Mouse (Mus musculus): ENCODE measurements around the gene Hemk1. TPM values are rescaled to one million over a fixed set of nuclear protein-coding genes. Genes with fewer than 3 reads are reported as not detected.
A peak's percentile ranks its signal among the peaks of the same experiment; 100 is the strongest.

The Hemk1 gene
- polyA plus RNA-seq (2012; rRNA removed), result 19.7 and 20.0 TPM in 2 replicates

DNA sequence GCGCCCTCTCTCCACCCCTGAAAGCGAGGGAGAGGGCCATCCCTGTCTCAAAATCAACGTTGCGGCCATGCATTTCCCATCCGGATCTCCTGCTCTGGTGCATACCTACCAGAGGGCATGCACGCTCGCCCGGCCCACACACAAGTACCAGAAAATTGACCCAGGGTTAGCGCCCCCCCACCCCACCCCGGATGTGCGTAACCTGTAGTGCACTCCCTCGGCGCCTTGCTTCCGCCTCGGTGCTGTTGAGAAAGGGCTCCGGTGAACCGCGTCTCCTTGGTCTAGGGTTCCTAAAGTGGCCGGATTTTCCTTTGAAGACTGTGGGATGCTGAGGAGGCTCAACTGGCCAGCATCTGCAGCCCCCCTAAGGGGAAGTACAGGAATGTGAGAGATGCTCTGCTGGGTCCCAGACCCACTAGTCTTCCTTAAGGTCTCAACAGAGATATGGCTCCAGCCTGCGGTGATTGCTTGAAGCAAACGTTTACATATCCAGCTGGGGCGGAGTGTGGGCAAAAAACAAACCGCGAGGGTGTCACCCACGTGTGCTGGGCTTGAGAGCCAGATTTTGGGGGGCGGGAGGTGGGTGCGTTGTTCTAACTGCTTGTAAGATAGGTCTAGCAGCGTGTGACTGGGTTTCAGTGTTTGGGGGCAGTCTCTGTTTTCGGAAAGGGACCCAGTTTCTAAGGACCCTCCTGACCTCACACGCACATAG, at the start of gene Hemk1:
Gene Hemk1, minus strand, starts transcription at position 179 of the 712 bp plus-strand sequence.
- peak; percentile 61 for DNase-seq (ENCODE audit: low spot score)

DNA sequence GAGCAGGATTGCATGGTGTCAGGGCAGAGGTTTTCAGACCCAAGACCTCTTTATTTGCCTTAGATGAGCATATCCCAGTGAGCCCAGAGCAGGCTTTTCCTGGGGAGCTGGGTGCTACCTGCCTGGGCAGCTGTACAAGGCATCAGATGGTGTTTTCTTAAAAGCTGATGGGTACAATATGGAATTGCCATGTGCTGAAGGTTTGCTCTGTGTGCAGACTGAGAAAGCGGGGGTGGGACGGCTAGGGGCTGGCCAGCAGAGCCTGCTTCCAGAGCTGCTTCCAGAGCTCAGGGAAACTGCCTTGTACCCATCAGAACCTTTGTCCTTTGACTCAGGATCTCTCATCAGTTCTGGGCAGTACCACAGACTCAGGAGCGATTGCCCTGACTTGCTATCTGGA, 49.6 kb upstream of the Hemk1 start:
- DNase-seq (ENCODE audit: low spot score), result no peak

- DNase-seq (ENCODE audit: low spot score), result no peak
Measured at GRCm38 (mm10) chr9:107386722-107387121, 48.6 kb upstream of the Hemk1 start.

GRCm38 (mm10) chr9:107384396-107384795, 46.2 kb upstream of the Hemk1 start:
- no peak for DNase-seq (ENCODE audit: low spot score)

DNA sequence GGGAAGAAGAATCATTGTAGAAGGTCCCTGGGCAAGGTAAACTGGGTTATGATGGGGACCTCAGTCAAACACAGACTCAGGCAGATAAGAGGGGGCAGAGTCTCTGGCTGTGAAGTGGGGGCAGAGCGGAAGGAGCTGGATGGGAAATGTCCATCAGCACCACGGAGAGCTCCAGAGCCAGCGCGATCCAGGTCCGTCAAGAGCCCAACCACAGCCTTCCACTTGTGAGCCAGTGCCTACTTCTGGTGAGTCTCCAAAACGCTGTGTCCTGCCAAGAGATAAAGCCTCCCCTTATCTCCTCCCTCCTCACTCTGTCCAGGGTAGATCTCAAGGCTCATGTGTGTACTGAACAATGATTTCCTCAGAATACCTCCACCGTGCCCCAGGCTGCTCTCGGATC, 43.6 kb upstream of the Hemk1 start:
- DNase-seq (ENCODE audit: low spot score), result no peak

- no peak for DNase-seq (ENCODE audit: low spot score)
Measured at GRCm38 (mm10) chr9:107377961-107378512, 39.9 kb upstream of the Hemk1 start.

DNA sequence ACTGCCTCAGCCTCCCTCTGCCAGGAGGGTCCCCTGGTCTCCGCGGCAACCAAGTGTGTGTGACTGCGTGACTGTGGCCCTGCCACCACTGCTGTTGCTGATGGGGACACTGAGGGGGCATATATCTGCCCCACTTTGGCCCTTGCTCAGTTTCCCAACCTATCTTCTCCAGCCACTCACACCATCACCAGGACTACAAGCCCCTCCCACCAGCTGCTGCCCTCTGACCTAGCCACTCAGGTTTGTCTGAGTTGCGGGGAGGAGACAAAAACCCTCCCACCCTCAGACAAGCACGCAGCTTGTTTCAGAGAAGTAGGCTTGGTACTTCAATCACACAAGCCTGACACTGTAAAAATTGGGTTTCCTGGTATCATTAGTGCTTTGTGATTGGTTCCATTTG, 37.3 kb upstream of the Hemk1 start:
- no peak for DNase-seq (ENCODE audit: low spot score)

DNA sequence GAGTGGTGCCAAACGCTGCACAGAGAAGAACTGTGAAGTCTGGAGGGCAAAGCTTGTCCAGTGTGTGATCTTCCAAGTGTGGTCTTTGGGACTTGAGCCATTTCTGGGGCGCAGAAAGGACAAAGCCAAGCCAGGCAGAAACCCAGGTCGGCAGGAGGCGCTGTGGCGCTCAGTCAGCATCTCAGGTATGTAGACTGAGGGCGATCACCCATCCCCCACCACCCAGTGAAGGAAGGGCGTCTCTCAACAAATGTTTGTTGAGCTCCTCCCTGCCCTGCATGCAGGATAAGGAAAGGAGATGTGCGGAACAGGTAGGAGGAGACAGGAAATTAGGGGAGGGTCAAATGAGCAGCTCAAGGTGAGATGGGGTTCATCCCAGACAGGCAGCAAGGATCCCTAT, 36.5 kb upstream of the Hemk1 start:
- DNase-seq (ENCODE audit: low spot score), result no peak

DNA sequence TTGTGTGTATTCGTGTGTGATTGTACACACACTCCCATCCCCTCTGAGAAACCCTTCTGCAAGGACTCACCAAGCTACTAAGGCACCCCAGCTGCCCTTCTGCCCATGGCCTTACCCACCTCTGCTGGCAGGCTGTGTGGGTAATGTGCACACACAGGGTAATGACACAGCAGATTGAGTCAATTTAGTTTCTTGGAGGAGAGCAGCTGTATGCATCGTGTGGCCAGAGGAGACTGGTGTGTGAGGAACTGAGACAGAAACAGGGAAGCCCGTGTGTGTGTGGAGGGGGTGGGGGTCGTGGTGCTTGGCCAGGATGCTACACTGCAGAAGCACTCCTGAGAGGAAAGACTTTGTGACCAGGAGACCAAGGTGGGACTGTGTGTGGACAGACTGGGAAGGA, 34.3 kb upstream of the Hemk1 start:
- no peak for DNase-seq (ENCODE audit: low spot score)

- no peak for DNase-seq (ENCODE audit: low spot score)
Measured at GRCm38 (mm10) chr9:107370106-107370463, 31.9 kb upstream of the Hemk1 start.

GRCm38 (mm10) chr9:107369270-107370105, 31.3 kb upstream of the Hemk1 start:
- no peak for DNase-seq (ENCODE audit: low spot score)

- no peak for DNase-seq (ENCODE audit: low spot score)
Measured at GRCm38 (mm10) chr9:107368302-107368701, 30.2 kb upstream of the Hemk1 start.

DNA sequence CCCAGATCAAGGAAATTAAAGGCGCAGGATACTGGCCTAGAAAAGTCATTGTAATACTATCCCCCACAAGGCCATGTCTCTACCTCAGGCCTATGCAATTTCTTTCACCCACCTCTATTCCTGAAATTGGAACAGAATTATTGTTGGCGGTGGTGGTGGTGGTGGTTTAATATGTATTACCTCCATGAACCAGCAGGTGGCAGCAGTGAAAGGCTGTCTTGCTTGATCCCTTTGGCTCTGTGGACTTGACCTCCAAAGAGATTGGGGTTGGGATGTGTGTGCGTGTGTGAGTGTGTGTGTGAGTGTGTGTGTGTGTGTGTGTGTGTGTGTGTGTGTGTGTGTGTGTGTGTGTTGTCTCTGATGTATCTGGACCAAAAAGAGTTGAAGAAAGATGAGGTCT, 28.5 kb upstream of the Hemk1 start:
- DNase-seq (ENCODE audit: low spot score), result no peak

GRCm38 (mm10) chr9:107360989-107361388, 22.8 kb upstream of the Hemk1 start:
- DNase-seq (ENCODE audit: low spot score), result no peak

DNA sequence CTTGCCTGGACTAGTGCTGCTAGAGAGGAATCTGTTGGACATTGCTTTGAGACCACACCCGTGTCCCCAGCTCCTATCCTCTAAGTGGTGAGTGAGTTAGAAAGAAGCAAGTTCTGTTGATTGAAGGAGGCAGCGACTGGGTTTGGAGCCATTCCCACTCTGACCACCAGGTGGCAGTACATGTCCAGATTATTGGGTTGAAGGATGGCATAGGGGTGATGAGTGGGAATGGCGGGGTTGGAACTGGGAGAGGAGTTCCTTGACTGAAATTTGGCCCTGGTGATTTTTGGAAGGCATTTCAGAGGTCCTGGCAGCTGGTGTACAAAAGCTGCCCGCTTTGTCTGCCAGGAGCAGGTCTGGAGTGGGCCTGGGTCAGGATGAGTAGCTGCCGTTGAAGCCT, 19.5 kb upstream of the Hemk1 start:
- peak; percentile 60 for DNase-seq (ENCODE audit: low spot score)

- no peak for DNase-seq (ENCODE audit: low spot score)
Measured at GRCm38 (mm10) chr9:107355870-107356765, 18.0 kb upstream of the Hemk1 start.

DNA sequence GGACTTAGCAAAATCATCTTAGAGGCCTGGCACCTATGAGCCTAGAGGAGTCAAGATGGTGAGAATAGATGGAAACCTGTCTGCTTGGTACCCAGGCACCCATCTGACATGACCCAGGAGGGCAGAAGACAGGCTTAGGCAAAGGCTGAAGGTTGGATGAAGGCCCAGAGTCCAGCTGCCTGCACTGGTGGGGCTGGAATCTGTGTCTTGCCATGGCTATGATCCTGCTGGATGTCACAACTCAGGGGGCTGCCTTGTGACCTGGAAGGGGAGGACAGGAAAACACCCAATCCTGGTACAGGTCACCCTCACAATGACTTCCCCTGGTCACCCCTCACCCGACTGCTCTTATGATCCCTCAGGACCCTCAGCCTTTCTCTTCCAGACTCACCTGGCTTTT, 16.7 kb upstream of the Hemk1 start:
- DNase-seq (ENCODE audit: low spot score), result no peak

DNA sequence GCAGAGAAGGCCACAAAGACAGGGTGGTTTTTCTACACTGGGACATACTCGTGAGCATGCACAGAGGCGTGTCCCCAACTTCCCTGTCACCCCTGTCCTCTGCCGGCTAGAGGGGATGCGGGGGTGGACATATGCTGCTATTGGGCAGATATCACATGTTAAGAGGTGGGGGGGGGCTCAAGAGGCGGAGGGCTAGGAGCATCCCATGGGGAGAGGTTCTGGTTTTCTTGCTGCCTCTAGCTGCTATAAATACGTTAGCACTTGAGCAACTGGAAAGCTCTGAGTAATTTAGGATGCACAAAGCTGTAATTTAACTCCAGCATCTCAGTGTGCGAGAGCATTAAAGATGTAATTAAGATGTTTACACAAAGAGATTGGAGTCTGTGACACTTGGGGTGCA, 11.2 kb upstream of the Hemk1 start:
- DNase-seq (ENCODE audit: low spot score), result no peak

DNA sequence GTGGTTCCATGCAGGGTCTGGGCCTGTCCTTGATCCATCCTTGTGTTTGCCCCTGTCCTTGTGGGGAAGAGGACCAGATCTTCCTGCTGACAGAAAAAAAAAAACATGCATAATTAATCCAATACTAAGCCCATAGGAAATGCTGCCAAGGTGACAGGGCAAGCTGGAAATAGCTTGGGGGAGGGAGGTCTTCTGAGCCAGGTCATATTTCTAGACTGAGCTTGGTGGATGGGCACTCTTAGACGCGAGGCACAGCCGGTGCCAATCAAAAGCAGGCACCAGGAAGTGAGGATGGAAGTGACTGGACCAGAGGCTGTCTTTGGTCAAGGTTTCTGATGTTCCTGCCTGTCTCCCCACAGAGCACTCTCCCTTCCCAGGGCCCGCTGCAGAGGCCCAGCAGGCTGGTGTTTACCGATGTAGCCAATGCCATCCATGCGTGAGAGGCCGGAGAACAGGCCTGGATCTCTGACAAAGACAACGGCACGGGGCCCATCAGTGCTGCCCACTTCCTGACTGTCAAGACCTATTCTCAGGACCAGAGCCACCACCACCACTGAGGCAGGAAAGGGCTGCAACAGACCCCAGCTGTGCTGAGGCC, 9.5 kb upstream of the Hemk1 start:
- DNase-seq (ENCODE audit: low spot score), result no peak

DNA sequence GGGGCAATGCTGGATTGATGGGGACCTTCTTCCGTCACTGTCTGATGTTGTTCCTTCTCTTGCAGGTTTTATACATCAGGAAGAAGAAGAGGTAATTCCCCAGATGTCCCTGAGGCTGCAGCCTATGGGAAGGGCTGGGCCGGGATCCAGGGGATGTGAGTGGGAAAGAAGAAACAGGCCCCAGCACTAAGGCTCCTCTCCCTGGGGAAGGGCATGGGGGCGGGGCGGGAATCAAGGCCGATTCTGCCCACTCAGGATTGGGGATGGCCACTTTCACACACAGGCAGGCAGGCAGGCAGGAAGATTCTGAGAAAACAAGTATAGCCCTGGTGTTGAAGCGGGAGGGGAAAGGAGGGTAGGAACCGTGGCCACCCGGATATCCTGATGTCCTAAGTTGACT, 7.9 kb upstream of the Hemk1 start:
- no peak for DNase-seq (ENCODE audit: low spot score)

GRCm38 (mm10) chr9:107344027-107344426, 5.9 kb upstream of the Hemk1 start:
- DNase-seq (ENCODE audit: low spot score), result no peak
